Mouse (Mus musculus) forelimb bud, embryonic 11.5 days (tissue): ENCODE measurements at regions not wholly inside any gene's neighbourhood (a gene's known extent, or its start where the extent isn't known, plus 50 kb on each side); places are given as distances from the start of the nearest gene placed in this dataset.
"Not testable (repeated sequence)": the region's sequence is repeated elsewhere in the genome, so short reads cannot be mapped to it uniquely, and the experiment has no call there.

Experiments used
- DNase-seq: peaks from one replicate; pipeline ENCODE4 v3.0.0-alpha.2; 2012; ENCODE audit warnings: low read depth, low spot score

DNA sequence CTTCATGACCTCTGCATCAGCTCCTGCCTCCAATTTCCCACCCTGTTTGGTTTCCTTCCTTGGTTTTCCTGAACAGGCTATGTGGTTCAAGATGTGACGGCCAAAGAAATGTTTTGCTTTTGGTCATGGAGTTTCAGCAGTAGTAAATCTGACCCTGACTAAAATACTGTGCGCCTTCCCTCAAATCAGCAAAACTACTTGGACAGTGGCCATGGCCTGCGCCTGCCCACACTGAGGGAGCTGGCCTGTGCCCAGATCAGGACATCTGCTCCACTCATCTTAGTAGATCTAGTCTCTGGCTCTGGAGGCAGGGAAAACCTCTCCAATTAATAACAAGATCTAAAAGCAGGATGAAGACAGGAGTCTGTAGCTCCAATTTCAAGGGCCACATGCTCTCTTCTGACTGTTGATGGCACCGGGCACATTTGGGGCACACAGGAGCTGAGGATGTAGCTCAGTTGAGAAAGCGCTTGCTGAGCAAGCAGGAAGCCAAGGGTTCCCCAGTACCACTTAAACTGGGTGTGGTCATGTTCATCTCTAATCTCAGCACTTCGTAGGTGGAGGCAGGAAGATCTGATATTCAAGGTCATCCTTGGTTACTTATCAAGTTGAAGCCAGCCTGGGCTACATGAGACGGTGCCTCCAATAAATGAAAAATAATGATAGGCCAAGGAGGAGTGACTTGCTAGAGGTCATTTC lies 96.6 kb upstream of the Mrps10 start:
- DNase-seq, result no peak

GRCm38 (mm10) chr17:47269053-47269891 lies 99.4 kb upstream of the Mrps10 start:
- DNase-seq, result no peak

GRCm38 (mm10) chr17:47267843-47268242 lies 100.8 kb upstream of the Mrps10 start:
- DNase-seq, result no peak

GRCm38 (mm10) chr17:47267076-47267475 lies 101.6 kb upstream of the Mrps10 start:
- DNase-seq, result peak; percentile 19

DNA sequence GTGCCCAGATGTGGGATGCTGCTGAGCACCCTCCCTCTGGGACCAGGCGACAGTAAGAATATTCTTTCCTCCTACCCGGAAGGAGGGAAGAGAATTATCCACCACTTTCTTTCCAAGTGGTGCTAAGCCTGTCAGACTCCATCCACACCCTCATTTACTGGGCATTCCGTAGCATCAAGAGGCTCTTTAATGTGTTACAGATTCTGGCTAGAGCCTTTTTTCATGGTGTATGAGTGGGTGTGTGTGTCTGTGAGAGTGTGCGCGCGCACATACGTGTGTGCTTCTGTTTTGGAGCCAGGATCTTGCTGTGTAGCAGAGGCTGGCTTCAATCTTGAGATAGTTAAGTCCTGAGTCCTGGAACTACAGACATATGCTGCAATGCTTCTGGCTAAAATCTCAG lies 102.4 kb upstream of the Mrps10 start:
- DNase-seq, result no peak

- DNase-seq, result no peak
These were observed 105.7 kb upstream of the Mrps10 start for GRCm38 (mm10) chr17:47262986-47263385.

- no peak for DNase-seq
These were observed 106.5 kb upstream of the Mrps10 start for GRCm38 (mm10) chr17:47262141-47262540.

- no peak for DNase-seq
These were observed 107.7 kb upstream of the Mrps10 start for GRCm38 (mm10) chr17:47260976-47261375.

DNA sequence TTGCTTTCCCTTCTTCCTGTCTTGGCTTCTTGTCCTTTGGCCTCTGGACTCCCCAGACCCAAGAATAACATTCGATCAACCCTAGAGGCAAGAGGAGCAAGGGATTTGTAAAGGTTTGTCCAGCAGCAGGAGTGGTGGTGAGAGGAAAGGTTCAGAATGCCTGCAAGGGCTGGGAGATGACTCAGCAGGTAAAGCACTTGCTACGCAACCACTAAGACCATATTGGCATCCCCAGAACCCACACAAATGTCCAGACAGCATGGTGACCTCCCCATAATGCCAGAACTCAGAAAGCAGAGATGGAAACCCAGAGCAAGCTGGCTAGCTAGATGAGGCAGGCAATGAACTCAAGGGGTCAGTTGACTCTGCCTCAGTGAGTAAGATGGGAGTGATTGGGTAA lies 110.4 kb upstream of the Mrps10 start:
- DNase-seq, result no peak

GRCm38 (mm10) chr17:47255209-47255608 lies 113.5 kb upstream of the Mrps10 start:
- DNase-seq, result no peak

DNA sequence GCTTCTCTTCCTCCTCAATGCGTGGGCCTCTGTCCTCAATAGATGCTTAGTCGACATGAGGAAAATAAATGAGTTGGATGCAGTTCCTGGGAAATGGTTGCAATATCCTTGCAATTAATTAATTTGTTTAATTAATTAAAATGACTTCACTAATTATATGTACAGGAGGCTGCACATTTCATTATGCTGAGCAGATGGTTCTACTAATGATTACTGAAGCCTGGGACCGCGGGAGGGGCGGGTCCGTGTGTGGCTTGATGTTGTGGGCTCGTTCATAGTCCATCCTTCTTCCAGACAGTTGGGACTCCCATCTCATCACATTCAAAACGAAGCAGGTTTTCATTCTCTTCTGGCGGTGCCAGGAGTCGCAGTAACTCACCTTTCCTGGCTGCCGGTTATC lies 114.7 kb upstream of the Mrps10 start:
- no peak for DNase-seq

DNA sequence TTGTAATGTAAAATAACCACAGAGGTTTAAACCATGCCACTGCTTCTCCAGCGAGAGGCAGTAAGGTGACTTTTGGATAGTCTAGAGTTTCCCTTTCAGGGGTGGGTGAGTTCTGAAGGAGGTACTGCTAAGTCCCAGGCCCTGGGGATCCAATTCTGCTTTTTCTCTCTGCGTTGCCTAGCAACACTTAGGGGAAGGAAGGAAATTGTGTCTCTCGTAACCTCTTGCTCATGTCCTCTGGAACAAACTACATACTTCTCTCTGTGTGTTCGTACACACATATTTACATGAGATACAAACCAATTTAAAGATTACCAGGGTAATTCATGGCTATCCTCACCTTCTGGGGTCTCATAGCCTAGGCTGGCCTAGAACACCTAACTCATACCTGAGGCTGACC lies 118.7 kb upstream of the Mrps10 start:
- DNase-seq, result no peak

- DNase-seq, result no peak
These were observed 119.5 kb upstream of the Mrps10 start for GRCm38 (mm10) chr17:47249176-47249575.

DNA sequence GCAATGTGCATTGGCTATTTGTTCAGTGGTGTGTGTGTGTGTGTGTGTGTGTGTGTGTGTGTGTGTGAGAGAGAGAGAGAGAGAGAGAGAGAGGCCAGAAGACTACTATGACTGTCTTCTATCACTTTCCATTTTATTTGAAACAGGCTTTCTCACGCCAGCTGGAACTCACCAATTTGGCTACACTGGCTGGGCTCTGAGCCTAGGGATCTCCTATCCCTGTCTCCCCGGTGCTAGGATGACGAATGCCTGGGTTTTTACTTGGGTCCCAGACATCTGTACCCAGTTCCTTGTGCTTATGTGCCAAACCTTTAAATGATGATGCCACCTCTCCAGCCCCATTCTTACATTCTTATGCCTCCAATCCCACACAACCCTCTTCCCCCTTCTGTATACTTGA lies 120.6 kb upstream of the Mrps10 start:
- no peak for DNase-seq

GRCm38 (mm10) chr17:47247516-47247915 lies 121.2 kb upstream of the Mrps10 start:
- no peak for DNase-seq

DNA sequence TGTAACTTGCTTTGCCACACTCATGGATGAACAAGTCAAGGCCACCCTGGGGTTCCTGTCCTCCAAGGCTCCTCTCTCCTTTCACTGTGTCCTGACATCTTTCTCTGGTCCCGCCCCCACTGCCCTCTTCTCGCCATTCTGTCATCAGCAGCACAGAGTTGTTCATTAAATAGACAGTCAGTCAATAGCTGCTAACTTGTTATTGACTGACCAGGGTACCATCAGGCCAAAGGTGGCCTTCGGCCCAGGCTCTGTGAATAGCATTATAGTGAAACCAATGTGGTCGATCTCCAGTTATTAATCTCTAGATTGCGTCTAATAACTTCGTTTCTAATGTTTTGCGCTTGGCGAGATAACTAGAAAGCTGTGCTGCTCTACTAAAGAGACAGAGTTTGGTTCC lies 122.1 kb upstream of the Mrps10 start:
- DNase-seq, result no peak

DNA sequence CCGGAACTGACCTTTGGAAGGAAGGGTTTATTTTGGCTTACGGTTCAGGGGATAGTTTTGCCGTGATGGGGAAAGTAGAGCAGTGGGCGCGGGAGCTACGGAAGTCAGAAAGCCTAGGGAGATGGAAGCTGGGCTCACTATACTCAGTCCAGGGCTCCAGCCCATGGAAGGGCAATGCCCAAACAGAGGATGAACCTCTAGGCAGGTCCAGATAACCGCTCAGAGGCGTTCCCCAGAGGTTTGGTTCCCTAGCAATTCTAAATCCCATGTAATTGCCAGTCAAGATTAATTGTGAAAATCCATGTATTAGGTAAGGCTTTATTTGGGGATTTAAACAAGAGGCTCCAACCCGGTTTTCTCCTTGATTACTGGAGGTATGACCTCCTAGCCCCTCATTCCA lies 123.1 kb upstream of the Mrps10 start:
- DNase-seq, result no peak

- DNase-seq, result no peak
These were observed 129.6 kb upstream of the Mrps10 start for GRCm38 (mm10) chr17:47239086-47239485.

- DNase-seq, result not testable (repeated sequence)
These were observed 130.8 kb upstream of the Mrps10 start for GRCm38 (mm10) chr17:47237881-47238280.

- no peak for DNase-seq
These were observed 134.3 kb upstream of the Mrps10 start for GRCm38 (mm10) chr17:47234343-47234742.

DNA sequence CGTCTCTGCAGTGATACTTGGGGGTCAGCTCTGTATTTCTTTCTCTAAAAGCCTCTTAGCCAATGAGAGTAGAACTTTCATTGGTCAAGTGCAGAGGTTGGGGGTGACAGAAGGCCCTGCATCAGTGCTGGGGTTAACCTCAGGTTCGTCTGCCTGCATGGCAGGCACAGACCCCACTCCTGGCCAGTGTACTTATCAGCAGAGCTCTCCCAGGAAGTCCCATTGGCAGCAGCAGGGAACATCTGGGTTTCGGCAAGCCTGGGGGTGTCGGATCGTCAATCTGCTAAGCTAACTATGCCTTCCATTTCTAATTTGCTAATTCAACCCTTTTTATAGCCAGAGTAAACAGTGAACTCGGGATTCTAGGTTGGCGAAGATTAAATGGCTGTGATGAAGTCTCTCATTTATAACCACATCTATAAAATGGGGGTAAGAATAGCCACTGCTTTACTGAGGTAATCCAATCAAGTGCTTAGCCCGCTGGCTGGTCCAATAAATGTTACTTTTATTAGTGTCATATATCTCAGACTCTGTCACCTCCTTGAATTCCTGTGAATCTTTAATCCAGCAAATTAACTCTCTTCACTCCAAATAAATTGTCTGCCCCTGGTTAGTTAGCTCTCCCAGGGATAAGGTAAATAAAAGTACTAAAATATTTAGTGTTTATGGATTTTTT lies 135.5 kb upstream of the Mrps10 start:
- DNase-seq, result no peak

GRCm38 (mm10) chr17:47230715-47231114 lies 138.0 kb upstream of the Mrps10 start:
- no peak for DNase-seq

DNA sequence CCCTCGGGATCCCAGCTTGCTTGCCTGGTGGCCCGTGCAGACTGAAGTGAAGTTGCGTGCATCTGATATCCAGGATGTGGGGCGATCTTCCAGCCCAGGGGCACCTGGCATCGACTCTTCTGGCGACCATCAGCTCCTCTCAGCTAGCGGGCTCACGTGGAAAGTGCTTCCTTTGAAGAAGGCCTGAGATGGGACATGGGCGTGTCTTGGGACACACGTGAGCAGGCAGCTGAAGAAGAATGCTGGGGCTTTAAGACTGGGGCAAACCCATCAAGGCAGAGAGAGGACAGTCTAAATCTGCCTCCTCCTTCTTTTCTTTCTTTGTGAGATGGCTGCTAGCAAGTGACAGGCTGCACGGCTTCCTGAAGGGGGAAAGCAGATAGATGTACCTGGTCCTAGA lies 142.3 kb upstream of the Mrps10 start:
- DNase-seq, result no peak
